Mouse (Mus musculus): Measurements from ENCODE around the gene Gm525. TPM values are rescaled to one million over a fixed set of nuclear protein-coding genes. Genes with fewer than 3 reads are reported as not detected.
"Not testable (repeated sequence)": the region's sequence is repeated elsewhere in the genome, so short reads cannot be mapped to it uniquely, and the experiment has no call there.

The Gm525 gene
- polyA plus RNA-seq, 1 experiment from 2014 or later, result not detected

GRCm38 (mm10) chr11:89067301-89067822, 6.3 kb upstream of the Gm525 start:
- Histone ChIP-seq H3K27me3 (ENCODE audit: insufficient read depth, poor library complexity, severe bottlenecking) (no peaks in the 10 kb centered on the region), H3K4me1 (peaks cover 8% of the 10 kb centered on the region; the same call in 1 of the 2 replicates), H3K36me3 (no peaks in the 10 kb centered on the region), H3K27ac (no peak overlapping the region; the same call in 1 of the 2 replicates), H3K4me3 (no peak overlapping the region), H3K9me3 (no peaks in the 10 kb centered on the region)
- 63% methylated on average over 6 of the region's 6 CpGs for WGBS
- no peak for DNase-seq (ENCODE audit: low spot score)

DNA sequence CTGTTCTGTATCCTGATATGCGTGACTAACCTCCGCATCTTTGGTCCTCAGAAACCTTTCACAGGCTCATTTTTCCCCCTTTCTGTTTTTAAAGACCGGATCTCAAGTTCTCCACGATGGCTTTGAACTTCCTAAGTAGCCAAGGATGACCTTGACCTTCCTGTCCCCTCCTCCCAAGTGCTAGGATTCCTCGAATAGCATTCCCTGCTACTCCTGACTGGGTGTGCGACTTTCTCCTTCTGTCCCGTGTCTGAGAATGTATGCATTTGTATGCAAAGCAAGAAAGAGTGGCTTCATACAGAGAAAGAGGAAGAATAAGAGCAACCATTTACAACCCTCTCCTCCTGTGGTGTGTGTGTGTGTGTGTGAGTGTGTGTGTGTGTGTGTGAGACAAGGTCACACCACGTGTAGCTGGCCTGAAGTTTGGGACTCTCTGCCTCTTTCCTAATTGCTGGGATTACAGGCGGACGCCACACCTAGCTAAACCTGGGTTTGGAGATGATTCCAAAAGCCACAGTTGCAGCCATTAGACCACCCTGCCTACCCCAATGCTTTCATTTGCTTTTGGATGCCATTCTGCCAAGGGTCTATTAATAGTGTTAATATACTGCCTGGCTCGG, 5.7 kb upstream of the Gm525 start:
- no peak for DNase-seq (ENCODE audit: low spot score)
- Histone ChIP-seq H3K9me3 (no peaks in the 10 kb centered on the region), H3K36me3 (no peaks in the 10 kb centered on the region), H3K27ac (no peak overlapping the region), H3K4me1 (peaks cover 8% of the 10 kb centered on the region; the same call in 1 of the 2 replicates), H3K27me3 (ENCODE audit: insufficient read depth, poor library complexity, severe bottlenecking) (no peaks in the 10 kb centered on the region), H3K4me3 (no peak overlapping the region)
- 63% methylated on average over 11 of the region's 11 CpGs for WGBS

- Histone ChIP-seq H3K4me3 (no peak overlapping the region), H3K4me1 (peaks cover 8% of the 10 kb centered on the region; the same call in 1 of the 2 replicates), H3K27me3 (ENCODE audit: insufficient read depth, poor library complexity, severe bottlenecking) (no peaks in the 10 kb centered on the region), H3K27ac (no peak overlapping the region), H3K9me3 (no peaks in the 10 kb centered on the region), H3K36me3 (no peaks in the 10 kb centered on the region)
- DNase-seq (ENCODE audit: low spot score), result no peak
- WGBS, result 85% methylated on average over 14 of the region's 14 CpGs
Observed at GRCm38 (mm10) chr11:89068649-89069048, 5.0 kb upstream of the Gm525 start.

DNA sequence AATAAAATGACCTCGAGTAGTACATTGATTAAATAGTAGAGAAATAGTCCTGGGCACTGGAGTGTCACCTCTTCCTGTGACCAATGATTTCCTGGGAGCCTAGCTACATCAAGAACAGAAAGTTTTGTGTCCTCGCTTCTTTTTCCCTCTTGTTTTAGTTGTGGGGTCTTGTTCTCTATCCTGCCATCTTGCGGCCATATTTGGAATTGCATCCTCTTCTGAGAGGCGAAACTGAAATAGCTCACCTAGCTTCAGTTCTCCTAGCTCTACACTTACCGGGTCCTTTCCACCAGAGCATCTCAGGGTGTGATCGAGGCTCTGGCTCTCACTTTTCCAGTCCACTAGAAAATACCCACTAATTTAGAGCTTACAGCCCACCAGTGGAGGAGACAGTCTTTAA, 4.3 kb upstream of the Gm525 start:
- Histone ChIP-seq H3K4me1 (peaks cover 8% of the 10 kb centered on the region; the same call in 1 of the 2 replicates), H3K27ac (no peak overlapping the region), H3K36me3 (no peaks in the 10 kb centered on the region), H3K27me3 (ENCODE audit: insufficient read depth, poor library complexity, severe bottlenecking) (no peaks in the 10 kb centered on the region), H3K4me3 (no peak overlapping the region), H3K9me3 (no peaks in the 10 kb centered on the region)
- 24% methylated on average over 6 of the region's 6 CpGs for WGBS
- no peak for DNase-seq (ENCODE audit: low spot score)

DNA sequence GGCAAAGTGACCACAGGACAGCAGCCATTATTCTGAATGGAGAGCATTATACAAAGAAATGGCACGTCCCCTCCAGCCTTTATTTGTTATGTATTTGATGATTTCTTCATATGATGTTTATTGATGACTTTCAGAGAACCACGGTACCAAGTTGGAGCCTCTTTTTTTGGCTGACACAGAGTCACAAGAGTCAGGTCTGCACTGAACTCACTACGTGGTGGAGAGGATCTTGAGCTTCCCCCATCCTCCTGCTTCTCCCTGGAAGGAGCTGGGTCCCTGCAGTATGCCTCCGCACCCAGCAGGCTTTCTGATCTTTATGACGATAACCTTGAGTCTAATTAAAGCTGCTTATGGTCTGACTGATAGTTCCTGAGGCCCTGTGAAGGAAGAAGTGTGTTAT, 2.1 kb upstream of the Gm525 start:
- Histone ChIP-seq H3K9me3 (no peaks in the 10 kb centered on the region), H3K36me3 (no peaks in the 10 kb centered on the region), H3K27ac (no peak overlapping the region), H3K4me1 (peaks cover 8% of the 10 kb centered on the region; the same call in 1 of the 2 replicates), H3K4me3 (no peak overlapping the region), H3K27me3 (ENCODE audit: insufficient read depth, poor library complexity, severe bottlenecking) (no peaks in the 10 kb centered on the region)
- DNase-seq (ENCODE audit: low spot score), result no peak
- 72% methylated on average over 5 of the region's 5 CpGs for WGBS

DNA sequence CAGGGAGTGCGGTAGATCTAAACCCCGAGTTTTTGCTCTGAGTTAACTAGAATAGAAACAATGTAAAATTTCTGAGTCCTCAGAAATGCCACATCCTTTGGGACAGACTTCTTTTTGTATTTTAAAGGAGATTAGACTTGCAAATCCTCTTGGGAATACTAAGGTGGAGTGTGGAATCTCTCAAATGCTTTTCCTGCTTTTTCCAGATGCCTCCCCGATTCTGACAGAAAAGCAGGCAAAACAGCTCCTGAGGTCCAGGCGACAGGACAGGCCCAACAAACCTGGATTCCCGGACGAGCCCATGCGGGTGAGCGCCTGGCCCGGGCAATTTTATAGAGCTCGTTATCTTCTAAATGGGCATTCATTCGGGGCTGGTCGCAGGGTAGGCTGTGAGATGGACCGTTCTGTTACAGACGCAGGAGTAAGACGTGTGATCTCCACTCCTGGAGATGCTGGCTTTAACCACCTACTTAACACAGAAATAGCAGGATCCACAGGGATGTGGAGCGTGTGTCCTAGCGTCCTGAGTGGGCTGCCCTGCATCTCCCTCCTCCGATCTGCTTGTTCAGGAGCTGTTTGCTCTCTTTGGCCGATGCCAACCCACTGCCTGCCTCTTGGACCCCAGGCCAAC, 1.3 kb downstream of the Gm525 start:
- Histone ChIP-seq H3K9me3 (no peaks in the 10 kb centered on the region), H3K4me1 (0 out of 2 replicates have a peak, but pooled peaks cover 3% of the 10 kb centered on the region), H3K27me3 (ENCODE audit: insufficient read depth, poor library complexity, severe bottlenecking) (no peaks in the 10 kb centered on the region; the same call in 1 of the 2 replicates), H3K27ac (no peak overlapping the region), H3K36me3 (no peaks in the 10 kb centered on the region), H3K4me3 (no peak overlapping the region)
- WGBS, result 58% methylated on average over 19 of the region's 19 CpGs
- no peak for DNase-seq (ENCODE audit: low spot score)

GRCm38 (mm10) chr11:89076370-89076821, 2.8 kb downstream of the Gm525 start:
- no peaks in the 10 kb centered on the region for H3K9me3 ChIP-seq
- no peaks in the 10 kb centered on the region for H3K36me3 ChIP-seq
- H3K4me3 ChIP-seq, result no peak overlapping the region
- 0 out of 2 replicates have a peak, but pooled peaks cover 3% of the 10 kb centered on the region for H3K4me1 ChIP-seq
- 73% methylated on average over 4 of the region's 4 CpGs for WGBS
- DNase-seq (ENCODE audit: low spot score), result no peak
- H3K27me3 ChIP-seq (ENCODE audit: insufficient read depth, poor library complexity, severe bottlenecking), result no peaks in the 10 kb centered on the region; the same call in 1 of the 2 replicates
- no peak overlapping the region for H3K27ac ChIP-seq

GRCm38 (mm10) chr11:89077601-89078000, 4.0 kb downstream of the Gm525 start:
- H3K4me3 ChIP-seq, result no peak overlapping the region
- no peak overlapping the region for H3K27ac ChIP-seq
- DNase-seq (ENCODE audit: low spot score), result no peak
- H3K27me3 ChIP-seq (ENCODE audit: insufficient read depth, poor library complexity, severe bottlenecking), result no peaks in the 10 kb centered on the region; the same call in 1 of the 2 replicates
- 0 out of 2 replicates have a peak, but pooled peaks cover 3% of the 10 kb centered on the region for H3K4me1 ChIP-seq
- 84% methylated on average over 8 of the region's 8 CpGs for WGBS
- no peaks in the 10 kb centered on the region for H3K9me3 ChIP-seq
- H3K36me3 ChIP-seq, result no peaks in the 10 kb centered on the region

DNA sequence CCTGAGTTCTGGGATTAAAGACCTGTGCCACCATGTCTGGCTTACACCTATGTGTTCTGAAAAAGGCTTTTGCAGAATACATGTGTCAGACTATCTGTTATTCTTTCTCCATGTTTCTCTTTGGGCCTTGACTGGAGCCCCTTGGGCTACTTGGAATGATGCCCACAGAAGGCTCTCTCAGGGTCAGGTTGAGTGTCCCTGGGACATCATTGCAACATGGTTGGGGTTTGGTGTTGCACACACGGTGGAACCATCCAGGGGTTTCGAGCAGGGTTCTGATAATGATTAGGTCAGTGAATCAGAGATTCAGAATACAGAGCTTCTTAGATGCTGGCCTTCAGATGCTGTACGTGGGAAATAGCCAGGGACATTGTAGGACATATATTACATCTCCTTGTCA, 4.7 kb downstream of the Gm525 start:
- Histone ChIP-seq H3K27ac (no peak overlapping the region), H3K4me3 (no peak overlapping the region), H3K36me3 (no peaks in the 10 kb centered on the region), H3K27me3 (ENCODE audit: insufficient read depth, poor library complexity, severe bottlenecking) (no peaks in the 10 kb centered on the region; the same call in 1 of the 2 replicates), H3K9me3 (no peaks in the 10 kb centered on the region), H3K4me1 (0 out of 2 replicates have a peak, but pooled peaks cover 3% of the 10 kb centered on the region)
- WGBS, result 89% methylated on average over 3 of the region's 3 CpGs
- DNase-seq (ENCODE audit: low spot score), result no peak

- Histone ChIP-seq H3K9me3 (no peaks in the 10 kb centered on the region), H3K4me3 (no peak overlapping the region), H3K27me3 (ENCODE audit: insufficient read depth, poor library complexity, severe bottlenecking) (no peaks in the 10 kb centered on the region; the same call in 1 of the 2 replicates), H3K4me1 (0 out of 2 replicates have a peak, but pooled peaks cover 3% of the 10 kb centered on the region), H3K36me3 (no peaks in the 10 kb centered on the region), H3K27ac (no peak overlapping the region)
- WGBS, result 80% methylated on average over 16 of the region's 16 CpGs
- no peak for DNase-seq (ENCODE audit: low spot score)
Observed at GRCm38 (mm10) chr11:89078996-89079680, 5.5 kb downstream of the Gm525 start.

- not testable (repeated sequence) for H3K27me3 ChIP-seq (ENCODE audit: insufficient read depth, poor library complexity, severe bottlenecking); H3K4me1 ChIP-seq; H3K36me3 ChIP-seq; H3K4me3 ChIP-seq; H3K27ac ChIP-seq; H3K9me3 ChIP-seq; DNase-seq (ENCODE audit: low spot score)
- 81% methylated on average over 5 of the region's 5 CpGs for WGBS
Observed at GRCm38 (mm10) chr11:89081906-89082305, 8.3 kb downstream of the Gm525 start.

- not testable (repeated sequence) for H3K9me3 ChIP-seq; H3K27ac ChIP-seq; H3K4me1 ChIP-seq; H3K27me3 ChIP-seq (ENCODE audit: insufficient read depth, poor library complexity, severe bottlenecking); H3K4me3 ChIP-seq; H3K36me3 ChIP-seq; DNase-seq (ENCODE audit: low spot score)
- WGBS, result 93% methylated on average over 3 of the region's 3 CpGs
Observed at GRCm38 (mm10) chr11:89082691-89083090, 9.1 kb downstream of the Gm525 start.

DNA sequence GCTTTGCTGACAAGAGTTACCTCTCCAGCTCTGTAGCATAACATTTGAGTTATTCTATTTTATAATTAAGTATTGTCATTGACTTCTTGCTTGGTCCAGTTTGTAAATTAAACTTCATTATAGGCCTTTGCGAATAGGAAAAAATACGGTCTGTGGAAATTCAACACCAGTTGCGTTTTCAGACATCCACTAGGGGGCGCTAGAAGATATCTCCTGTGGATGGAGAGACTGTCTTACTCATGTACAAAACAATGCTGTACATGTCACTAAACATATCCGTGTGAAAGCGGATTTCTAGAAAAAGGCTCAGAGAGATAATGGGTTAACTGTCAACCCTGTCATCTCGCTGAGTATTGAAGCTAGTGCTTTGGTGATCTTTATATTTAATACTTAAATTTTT, 11.0 kb downstream of the Gm525 start:
- 45% methylated on average over 7 of the region's 7 CpGs for WGBS
- no peaks in the 10 kb centered on the region for H3K4me1 ChIP-seq
- no peak overlapping the region for H3K27ac ChIP-seq
- H3K36me3 ChIP-seq, result no peaks in the 10 kb centered on the region
- no peaks in the 10 kb centered on the region; the same call in 1 of the 2 replicates for H3K27me3 ChIP-seq (ENCODE audit: insufficient read depth, poor library complexity, severe bottlenecking)
- DNase-seq (ENCODE audit: low spot score), result no peak
- no peak overlapping the region for H3K4me3 ChIP-seq
- no peaks in the 10 kb centered on the region for H3K9me3 ChIP-seq
